Mouse (Mus musculus): ENCODE data around the gene Fabp6. TPM values are rescaled to one million over a fixed set of nuclear protein-coding genes. Genes with fewer than 3 reads are reported as not detected.

Gene Fabp6
- polyA plus RNA-seq, 1 experiment from 2014 or later: 1.2 TPM

Other genes starting within 250 kb of the Fabp6 start
- gene Pttg1, start 175.3 kb downstream of the Fabp6 start, polyA plus RNA-seq (2015; fragmentation: Nextera tagmentation; extraction: Ambion mirVana): 76.3 and 83.4 TPM in 2 replicates
- 56.9 and 58.5 TPM in 2 replicates for gene Slu7, start 167.8 kb downstream of the Fabp6 start, polyA plus RNA-seq (2015; fragmentation: Nextera tagmentation; extraction: Ambion mirVana)
- 30.4 and 38.4 TPM in 2 replicates for gene C1qtnf2, start 127.3 kb downstream of the Fabp6 start, polyA plus RNA-seq (2015; fragmentation: Nextera tagmentation; extraction: Ambion mirVana)
- gene Ccnjl, start 72.8 kb downstream of the Fabp6 start, polyA plus RNA-seq (2015; fragmentation: Nextera tagmentation; extraction: Ambion mirVana): 10.9 and 12.0 TPM in 2 replicates
- gene 4933415A04Rik, start 14.5 kb downstream of the Fabp6 start, polyA plus RNA-seq (2015; fragmentation: Nextera tagmentation; extraction: Ambion mirVana): 2.8 and 3.4 TPM in 2 replicates
- gene Pwwp2a, start 80.5 kb upstream of the Fabp6 start, polyA plus RNA-seq (2015; fragmentation: Nextera tagmentation; extraction: Ambion mirVana): 25.0 and 25.1 TPM in 2 replicates
- gene Ttc1, start 146.5 kb upstream of the Fabp6 start, polyA plus RNA-seq (2015; fragmentation: Nextera tagmentation; extraction: Ambion mirVana): 60.5 and 64.5 TPM in 2 replicates

All from embryonic facial prominence, embryonic 15.5 days (tissue).